Mouse (Mus musculus) forebrain, postnatal 0 days (tissue): ENCODE results near the gene Triobp. TPM values are rescaled to one million over a fixed set of nuclear protein-coding genes. Genes with fewer than 3 reads are reported as not detected.

ENCODE experiments used
- ATAC-seq: fragments of 200-750 bp; cut with Nextera tagmentation; 2 replicates; pipeline ENCODE4 v1.8.0; 2017; ENCODE audit warnings: mild to moderate bottlenecking, moderate library complexity
- DNase-seq: peaks from one replicate; pipeline ENCODE4 v3.0.0-alpha.2; 2015
- H3K27ac ChIP-seq: fragments of 300-500 bp; sonication (generic); 2 replicates; pipeline ENCODE4 v1.5.1; 2014; ENCODE audit warnings: low read depth, mild to moderate bottlenecking, antibody characterized with exemption, low read length, moderate library complexity, mixed read lengths
- H3K27me3 ChIP-seq: fragments of 300-500 bp; sonication (generic); 2 replicates; pipeline ENCODE4 v1.6.1; 2014; ENCODE audit warnings: mild to moderate bottlenecking, low read length, mixed read lengths; ENCODE audit not compliant: insufficient read depth
- H3K36me3 ChIP-seq: fragments of 300-500 bp; sonication (generic); 2 replicates; pipeline ENCODE4 v1.6.1; 2014; ENCODE audit warnings: mild to moderate bottlenecking, moderate library complexity; ENCODE audit not compliant: insufficient read depth
- H3K4me1 ChIP-seq: fragments of 300-500 bp; sonication (generic); 2 replicates; pipeline ENCODE4 v1.6.1; 2014; ENCODE audit warnings: antibody characterized with exemption; ENCODE audit not compliant: insufficient read depth
- H3K4me2 ChIP-seq: fragments of 300-500 bp; sonication (generic); 2 replicates; pipeline ENCODE4 v1.6.1; 2014; ENCODE audit warnings: low read depth, mild to moderate bottlenecking, moderate library complexity
- H3K4me3 ChIP-seq: fragments of 300-500 bp; sonication (generic); 2 replicates; pipeline ENCODE4 v1.5.1; 2014; ENCODE audit warnings: low read depth, low read length, mixed read lengths
- H3K9ac ChIP-seq: fragments of 300-500 bp; sonication (generic); 2 replicates; pipeline ENCODE4 v1.6.1; 2014; ENCODE audit warnings: mild to moderate bottlenecking
- H3K9me3 ChIP-seq: fragments of 300-500 bp; sonication (generic); 2 replicates; pipeline ENCODE4 v1.6.1; 2016; ENCODE audit warnings: low read length
- CTCF ChIP-seq: sonication (generic); IDR thresholded peaks from 2 replicates; pipeline ENCODE4 v1.5.1; 2016; ENCODE audit warnings: antibody characterized with exemption, control low read depth, low read depth
- WGBS: fragments of 180-500 bp; shearing (Covaris S2); extraction: QIAGEN DNeasy Blood & Tissue Kit; methylation state at CpG from one replicate; pipeline ENCODE4 v1.1.7; 2014; 5-methylcytosine and 5-hydroxymethylcytosine counted together
- polyA plus RNA-seq: library from polyadenylated mRNA; unstranded; fragments of >200 nt; fragmentation: Nextera tagmentation; extraction: Ambion mirVana; gene quantifications from 2 replicates; pipeline ENCODE4 v1.2.1, GENCODE M21; 2015
- total RNA-seq: library from RNA; depleted of rRNA; stranded (reverse); fragments of >200 nt; gene quantifications from 2 replicates; pipeline ENCODE4 v1.2.3, GENCODE M21; 2014

Triobp gene
- total and polyA plus RNA-seq, 2 experiments from 2014 or later = 30.5 to 36.7 TPM

- ATAC-seq = no peak
- H3K4me3 ChIP-seq = no peak overlapping the region
- H3K9ac ChIP-seq = no peak overlapping the region
- no peak overlapping the region for H3K27ac ChIP-seq
- DNase-seq = no peak
- TF ChIP-seq CTCF = no peak
- no peaks in the 10 kb centered on the region for H3K9me3 ChIP-seq
- peaks cover 17% of the 10 kb centered on the region for H3K4me1 ChIP-seq
- H3K36me3 ChIP-seq = no peaks in the 10 kb centered on the region
- no peak overlapping the region for H3K4me2 ChIP-seq
- 75% methylated on average over 10 of the region's 10 CpGs for WGBS
- no peaks in the 10 kb centered on the region; the same call in 1 of the 2 replicates for H3K27me3 ChIP-seq
These were observed 75.2 kb downstream of the Triobp start for GRCm38 (mm10) chr15:79022671-79023230.

DNA sequence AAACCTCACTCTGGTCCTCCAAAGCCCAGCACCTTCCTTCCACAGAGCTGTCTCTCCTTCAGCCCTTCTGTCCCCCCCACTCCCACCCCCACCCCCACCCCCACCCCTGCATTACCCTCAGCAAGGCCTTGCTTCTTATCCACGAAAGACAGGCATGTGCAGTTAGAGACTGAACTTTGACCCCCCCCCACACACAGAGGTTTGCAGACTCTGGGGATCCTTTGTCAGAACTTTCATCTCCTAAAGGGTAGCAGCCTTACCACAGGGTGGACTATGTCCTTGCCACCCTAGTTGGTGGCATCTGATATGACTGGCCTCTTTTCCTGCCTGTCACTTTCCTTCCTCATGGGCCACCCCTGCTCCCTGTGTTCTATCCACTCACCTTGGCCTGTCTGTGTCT lies 75.8 kb downstream of the Triobp start:
- no peaks in the 10 kb centered on the region for H3K9me3 ChIP-seq
- no peak overlapping the region for H3K27ac ChIP-seq
- H3K9ac ChIP-seq = no peak overlapping the region
- H3K4me2 ChIP-seq = no peak overlapping the region
- H3K36me3 ChIP-seq = no peaks in the 10 kb centered on the region
- WGBS = 70% methylated on average over 1 of the region's 1 CpGs
- H3K4me1 ChIP-seq = peaks cover 17% of the 10 kb centered on the region
- H3K4me3 ChIP-seq = no peak overlapping the region
- TF ChIP-seq CTCF = no peak
- no peak for ATAC-seq
- H3K27me3 ChIP-seq = no peaks in the 10 kb centered on the region; the same call in 1 of the 2 replicates
- DNase-seq = no peak

DNA sequence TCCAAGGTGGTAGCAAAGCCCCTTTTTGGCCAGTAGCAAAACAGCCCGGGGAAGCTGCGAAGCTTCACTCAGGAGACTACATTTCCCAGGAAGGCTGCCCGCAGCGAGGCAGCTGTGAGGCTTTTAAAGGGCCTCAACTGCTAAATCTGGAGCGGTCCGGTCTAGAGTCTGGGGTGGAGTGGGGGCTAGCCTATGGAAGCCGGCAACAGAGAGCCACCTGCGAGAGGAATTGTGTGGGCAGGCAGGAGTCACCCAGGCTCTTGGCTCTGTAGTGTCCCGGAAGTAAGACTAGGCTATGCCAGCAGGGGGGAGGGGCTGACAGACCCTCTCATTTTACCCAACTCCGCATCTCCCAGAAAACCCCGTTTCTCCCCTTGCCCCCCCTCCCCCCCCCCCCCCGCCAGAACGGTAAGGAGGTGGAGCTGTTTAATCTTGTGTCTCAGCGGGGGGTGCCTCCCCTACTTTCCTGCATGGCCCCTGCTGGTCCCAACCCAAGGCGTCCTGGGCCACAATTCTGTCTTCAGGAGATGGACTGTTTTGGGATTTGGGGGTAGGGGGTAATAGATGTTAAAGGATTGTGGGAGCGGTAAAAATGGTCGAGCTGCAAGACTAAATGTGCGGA lies 78.3 kb downstream of the Triobp start:
- H3K4me1 ChIP-seq = peaks cover 27% of the 10 kb centered on the region
- ATAC-seq = no peak
- H3K4me2 ChIP-seq = peak overlapping the region; percentile 41
- peak overlapping the region; percentile 12; the same call in 1 of the 2 replicates for H3K4me3 ChIP-seq
- H3K9me3 ChIP-seq = no peaks in the 10 kb centered on the region
- no peak overlapping the region for H3K27ac ChIP-seq
- H3K27me3 ChIP-seq = no peaks in the 10 kb centered on the region
- H3K9ac ChIP-seq = peak overlapping the region; percentile 28; the same call in 1 of the 2 replicates
- no peaks in the 10 kb centered on the region for H3K36me3 ChIP-seq
- no peak for TF ChIP-seq CTCF
- no peak for DNase-seq
- WGBS = 14% methylated on average over 15 of the region's 18 CpGs

- peak overlapping the region; percentile 98 for H3K4me2 ChIP-seq
- no peak overlapping the region for H3K27ac ChIP-seq
- peak overlapping the region; percentile 94; the same call in 1 of the 2 replicates for H3K9ac ChIP-seq
- no peak for TF ChIP-seq CTCF
- H3K36me3 ChIP-seq = no peaks in the 10 kb centered on the region
- DNase-seq (no peak), ATAC-seq (no peak)
- no peaks in the 10 kb centered on the region for H3K27me3 ChIP-seq
- no peaks in the 10 kb centered on the region for H3K9me3 ChIP-seq
- peaks cover 32% of the 10 kb centered on the region for H3K4me1 ChIP-seq
- WGBS = 40% methylated on average over 14 of the region's 14 CpGs
- H3K4me3 ChIP-seq = peak overlapping the region; percentile 63
These were observed 79.2 kb downstream of the Triobp start for GRCm38 (mm10) chr15:79026511-79027290.

DNA sequence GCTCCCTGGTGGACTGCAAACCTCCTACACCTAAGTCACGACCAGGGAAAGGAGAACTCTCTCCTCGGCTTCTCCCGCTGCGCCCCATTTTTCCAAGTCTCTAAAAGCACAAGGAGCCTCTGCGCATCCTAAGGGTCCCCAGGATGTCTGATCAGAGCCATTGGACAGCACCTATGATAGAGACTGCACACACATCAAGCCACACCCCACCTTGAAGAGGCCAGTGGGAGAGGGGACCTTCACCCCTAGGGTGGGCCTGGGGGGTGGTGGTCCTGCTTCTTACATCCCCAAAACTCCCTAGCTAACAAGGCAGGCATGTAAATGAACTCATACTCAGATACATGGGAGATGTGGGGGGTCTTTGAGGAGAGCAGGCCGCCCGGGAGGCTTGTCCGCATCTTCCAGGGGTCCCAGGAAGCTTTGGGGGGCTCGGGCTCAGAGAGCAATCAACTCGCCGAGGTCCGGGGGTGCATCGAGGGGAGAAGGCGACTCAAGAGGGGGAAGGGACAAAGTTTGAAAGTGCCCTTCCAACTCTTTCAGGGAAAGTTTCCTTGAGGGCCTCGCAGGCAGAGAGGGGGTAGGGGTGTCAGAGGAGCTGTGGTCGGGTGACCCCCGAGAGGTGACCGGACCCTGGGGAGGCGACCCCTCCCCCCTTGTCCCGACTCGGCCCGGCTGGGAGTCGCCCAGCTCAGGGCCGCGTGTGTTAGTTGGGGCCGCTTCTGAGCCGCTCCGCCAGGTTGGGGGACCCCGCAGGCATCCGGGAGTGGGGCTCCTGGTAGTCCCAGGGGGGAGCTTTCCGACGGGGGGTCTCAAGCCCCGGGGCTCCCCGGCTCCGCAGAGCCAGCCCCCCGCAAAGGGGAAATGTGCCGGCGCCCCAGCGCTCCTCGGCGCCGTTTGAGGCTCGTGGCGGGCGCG lies 80.0 kb downstream of the Triobp start:
- H3K27ac ChIP-seq = peak overlapping the region; percentile 90
- H3K4me3 ChIP-seq = peak overlapping the region; percentile 63
- peak overlapping the region; percentile 98 for H3K4me2 ChIP-seq
- H3K4me1 ChIP-seq = peaks cover 32% of the 10 kb centered on the region
- WGBS = 9% methylated on average over 40 of the region's 46 CpGs
- H3K36me3 ChIP-seq = no peaks in the 10 kb centered on the region
- no peak for ATAC-seq
- H3K27me3 ChIP-seq = no peaks in the 10 kb centered on the region
- H3K9me3 ChIP-seq = no peaks in the 10 kb centered on the region
- peak overlapping the region; percentile 94 for H3K9ac ChIP-seq
- DNase-seq = no peak
- TF ChIP-seq CTCF = no peak

GRCm38 (mm10) chr15:79028237-79028738 lies 80.8 kb downstream of the Triobp start, which contains the start of gene H1f0:
Gene H1f0 (plus strand): TSS chr15:79028450.
- ATAC-seq = peak; percentile 92
- DNase-seq = peak; percentile 93
- Histone ChIP-seq H3K27me3 (no peaks in the 10 kb centered on the region), H3K9me3 (no peaks in the 10 kb centered on the region), H3K9ac (peak within 1 kb of the TSS; percentile 94), H3K27ac (peak within 1 kb of the TSS; percentile 90), H3K4me2 (peak within 1 kb of the TSS; percentile 98), H3K4me3 (peak within 1 kb of the TSS; percentile 63), H3K36me3 (no peaks in the 10 kb centered on the region), H3K4me1 (peaks cover 32% of the 10 kb centered on the region)
- 0 out of 2 replicates have a peak, but pooled peaks have one; percentile 5 for TF ChIP-seq CTCF
- WGBS = under 1% methylated on average over 50 of the region's 58 CpGs
